Mouse (Mus musculus): ENCODE results near the gene Thy1. TPM values are rescaled to one million over a fixed set of nuclear protein-coding genes. Genes with fewer than 3 reads are reported as not detected.

Gene Thy1
- total and polyA plus RNA-seq, 3 experiments, result 1.5 to 24.0 TPM; not detected in 1

- no peak for DNase-seq (ENCODE audit: low read depth, low spot score)
- Histone ChIP-seq H3K27me3 (ENCODE audit: control insufficient read depth in 1 of 2, insufficient read depth in 2 of 2, low read length in 2 of 2) (no peaks in the 10 kb centered on the region; a peak in 1 of 4 replicates), H3K4me3 (ENCODE audit: control insufficient read depth in 1 of 2, insufficient read depth in 1 of 2, low read depth in 2 of 2, low read length in 2 of 2) (no peak overlapping the region), H3K4me1 (ENCODE audit: control insufficient read depth in 1 of 2, insufficient read depth in 2 of 2, low read length in 2 of 2) (no peaks in the 10 kb centered on the region), H3K27ac (ENCODE audit: control insufficient read depth, low read depth, low read length) (no peak overlapping the region), H3K36me3 (ENCODE audit: control insufficient read depth in 1 of 2, insufficient read depth in 2 of 2, low read length in 2 of 2) (no peaks in the 10 kb centered on the region), H3K9me3 (replicated peaks; ENCODE audit: insufficient read depth, low read length) (no peaks in the 10 kb centered on the region), H3K79me2 (ENCODE audit: control insufficient read depth, insufficient read depth, low read length, poor library complexity) (no peaks in the 10 kb centered on the region), H3K9ac (ENCODE audit: control insufficient read depth, low read depth, low read length, poor library complexity, severe bottlenecking) (no peak overlapping the region)
- no peak for TF ChIP-seq RCOR1 (IDR thresholded peaks at IDR 0.05; ENCODE audit: low read depth, low read length)
- no peak for TF ChIP-seq KAT2A (conservative IDR thresholded peaks at IDR 0.05; ENCODE audit: low read depth, low read length)
- no peak for TF ChIP-seq MAZ (IDR thresholded peaks at IDR 0.05; ENCODE audit: low read depth, low read length)
- no peak for TF ChIP-seq ZNF384 (IDR thresholded peaks at IDR 0.05; ENCODE audit: low read depth, low read length)
- no peak for TF ChIP-seq RAD21 (IDR thresholded peaks at IDR 0.05; ENCODE audit: low read depth, low read length)
- no peak for TF ChIP-seq UBTF (IDR thresholded peaks at IDR 0.05; ENCODE audit: borderline replicate concordance, insufficient read depth, low read depth, low read length)
- no peak for TF ChIP-seq ZKSCAN1 (IDR thresholded peaks at IDR 0.05; ENCODE audit: low read depth, low read length)
- no peak for TF ChIP-seq ZC3H11A (IDR thresholded peaks at IDR 0.05; ENCODE audit: low read depth, low read length)
- no peak for TF ChIP-seq MYC (IDR thresholded peaks at IDR 0.05; ENCODE audit: low read depth, low read length)
- TF ChIP-seq MEF2A (IDR thresholded peaks at IDR 0.05; ENCODE audit: extremely low read depth, insufficient replicate concordance, low read depth, low read length, poor library complexity, severe bottlenecking), result no peak
- TF ChIP-seq ELF1 (IDR thresholded peaks at IDR 0.05; ENCODE audit: low read depth, low read length), result no peak
These were observed 44.3 kb upstream of the Thy1 start for GRCm38 (mm10) chr9:43998851-43999250.

- no peak overlapping the region for H3K9ac ChIP-seq (ENCODE audit: control insufficient read depth, low read depth, low read length, poor library complexity, severe bottlenecking)
- no peaks in the 10 kb centered on the region for H3K79me2 ChIP-seq (ENCODE audit: control insufficient read depth, insufficient read depth, low read length, poor library complexity)
- H3K36me3 ChIP-seq (ENCODE audit: control insufficient read depth in 1 of 2, insufficient read depth in 2 of 2, low read length in 2 of 2), result no peaks in the 10 kb centered on the region
- TF ChIP-seq MAFK (IDR thresholded peaks at IDR 0.05; ENCODE audit: borderline replicate concordance, low read depth, low read length), result no peak
- no peak for TF ChIP-seq BHLHE40 (IDR thresholded peaks at IDR 0.05; ENCODE audit: borderline replicate concordance, low read depth, low read length)
- no peak for TF ChIP-seq TAL1 (IDR thresholded peaks at IDR 0.05; ENCODE audit: low read length)
- no peak for TF ChIP-seq USF1 (IDR thresholded peaks at IDR 0.05; ENCODE audit: low read depth, low read length)
- TF ChIP-seq CHD1 (IDR thresholded peaks at IDR 0.05; ENCODE audit: low read depth, low read length), result no peak
- TF ChIP-seq MXI1 (IDR thresholded peaks at IDR 0.05; ENCODE audit: low read depth, low read length), result no peak
- TF ChIP-seq E2F4 (IDR thresholded peaks at IDR 0.05; ENCODE audit: borderline replicate concordance, low read depth, low read length), result no peak
- no peak for TF ChIP-seq CTCF (IDR thresholded peaks at IDR 0.05 in 2 of 3, conservative IDR thresholded peaks at IDR 0.05 in 1 of 3; ENCODE audit: control insufficient read depth in 1 of 3, insufficient read depth in 1 of 3, low read depth in 2 of 3, low read length in 3 of 3, poor library complexity in 1 of 3, severe bottlenecking in 1 of 3)
- TF ChIP-seq TBP (IDR thresholded peaks at IDR 0.05; ENCODE audit: low read depth, low read length), result no peak
- TF ChIP-seq KAT2A (conservative IDR thresholded peaks at IDR 0.05; ENCODE audit: low read depth, low read length), result no peak
- TF ChIP-seq USF2 (IDR thresholded peaks at IDR 0.05; ENCODE audit: borderline replicate concordance in 1 of 2, insufficient read depth in 1 of 2, low read depth in 1 of 2, low read length in 2 of 2), result no peak
- TF ChIP-seq HCFC1 (IDR thresholded peaks at IDR 0.05; ENCODE audit: low read depth, low read length), result no peak
- no peaks in the 10 kb centered on the region for H3K9me3 ChIP-seq (replicated peaks; ENCODE audit: insufficient read depth, low read length)
- no peak for DNase-seq (ENCODE audit: low read depth, low spot score)
- no peak overlapping the region for H3K27ac ChIP-seq (ENCODE audit: control insufficient read depth, low read depth, low read length)
- no peak overlapping the region for H3K4me3 ChIP-seq (ENCODE audit: control insufficient read depth in 1 of 2, insufficient read depth in 1 of 2, low read depth in 2 of 2, low read length in 2 of 2)
- no peaks in the 10 kb centered on the region for H3K27me3 ChIP-seq (ENCODE audit: control insufficient read depth in 1 of 2, insufficient read depth in 2 of 2, low read length in 2 of 2)
- no peaks in the 10 kb centered on the region for H3K4me1 ChIP-seq (ENCODE audit: control insufficient read depth in 1 of 2, insufficient read depth in 2 of 2, low read length in 2 of 2)
These were observed 38.8 kb upstream of the Thy1 start for GRCm38 (mm10) chr9:44004362-44004761.
